Mouse (Mus musculus) adrenal gland, postnatal 36 days (tissue): Measurements from ENCODE around the gene Tango2. TPM values are rescaled to one million over a fixed set of nuclear protein-coding genes. Genes with fewer than 3 reads are reported as not detected.

Experiments
- DNase-seq, 2 experiments: peaks; one replicate each; pipeline ENCODE4 v3.0.0; 2021; ENCODE audit warnings: mixed read lengths in 1 of 2
- total RNA-seq, 2 experiments: library from RNA; stranded (reverse); gene quantifications; 2 replicates each; pipeline ENCODE4 v1.2.3; 2021

The Tango2 gene
- total RNA-seq, 2 experiments from 2014 or later, result 31.9 to 43.7 TPM

DNA sequence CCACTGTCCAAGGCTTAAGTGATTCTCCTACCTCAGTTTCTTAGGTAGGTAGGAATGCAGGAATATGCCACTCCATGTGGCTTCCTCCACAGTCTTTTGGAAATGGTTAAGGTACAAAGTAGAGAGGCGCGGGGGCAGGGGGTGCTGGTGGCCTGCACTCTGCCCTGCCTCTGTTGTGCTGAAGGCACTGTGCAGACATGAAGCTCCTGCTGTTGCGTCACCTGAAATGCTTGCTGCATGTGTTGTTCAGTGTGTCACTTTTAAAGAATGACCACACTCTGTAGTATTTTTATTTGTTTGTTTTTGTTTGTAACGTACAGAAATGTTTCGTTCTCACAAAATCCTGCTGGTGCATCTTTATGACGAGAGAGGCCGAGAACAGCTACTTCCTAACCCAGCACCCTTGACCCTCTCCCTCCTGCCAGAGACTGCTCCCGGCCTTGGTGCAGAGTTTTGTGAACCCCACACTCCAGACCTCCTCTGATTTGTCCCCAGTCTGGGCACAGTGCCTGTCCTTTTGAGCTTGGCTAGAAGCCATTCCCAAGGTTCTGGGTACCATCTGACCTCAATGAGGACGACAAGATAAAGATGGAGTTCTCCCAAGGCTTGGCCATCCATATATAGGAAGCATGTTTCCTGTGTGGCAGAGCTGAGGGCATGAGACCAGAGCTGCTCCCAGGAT lies 35.3 kb upstream of the Tango2 start:
- peak; percentile 76 to 77 for DNase-seq

DNA sequence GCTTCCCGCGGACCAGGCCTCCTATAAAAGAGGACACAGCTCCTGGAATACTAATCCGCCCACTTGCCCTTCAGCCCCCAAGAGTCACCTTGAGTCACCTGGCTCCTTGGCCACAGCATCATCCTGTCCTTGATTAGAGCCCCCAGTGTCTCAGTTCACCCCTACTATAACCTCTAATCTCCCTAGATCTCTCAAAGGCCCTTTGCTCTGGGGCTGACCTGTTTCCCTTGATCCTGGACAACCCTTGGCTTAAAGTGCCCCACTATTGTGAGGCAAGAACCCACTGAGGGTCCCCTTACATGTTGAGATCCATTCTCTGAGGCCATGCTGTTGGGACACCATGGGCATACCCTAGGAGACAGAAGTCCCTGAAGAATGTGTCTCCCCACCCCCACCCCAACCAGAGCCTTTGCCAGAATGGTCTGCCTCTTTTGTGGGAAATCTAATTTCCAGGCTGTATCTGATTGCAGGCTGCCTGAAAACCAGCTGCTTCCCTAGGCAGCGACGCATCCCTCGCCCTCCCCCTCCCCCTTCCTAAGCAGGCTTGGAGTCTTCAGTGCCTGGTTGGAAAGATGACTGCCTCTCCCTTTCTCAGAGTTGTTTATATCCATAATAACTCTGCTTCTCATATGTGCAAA lies 33.8 kb upstream of the Tango2 start:
- DNase-seq, result no peak

DNA sequence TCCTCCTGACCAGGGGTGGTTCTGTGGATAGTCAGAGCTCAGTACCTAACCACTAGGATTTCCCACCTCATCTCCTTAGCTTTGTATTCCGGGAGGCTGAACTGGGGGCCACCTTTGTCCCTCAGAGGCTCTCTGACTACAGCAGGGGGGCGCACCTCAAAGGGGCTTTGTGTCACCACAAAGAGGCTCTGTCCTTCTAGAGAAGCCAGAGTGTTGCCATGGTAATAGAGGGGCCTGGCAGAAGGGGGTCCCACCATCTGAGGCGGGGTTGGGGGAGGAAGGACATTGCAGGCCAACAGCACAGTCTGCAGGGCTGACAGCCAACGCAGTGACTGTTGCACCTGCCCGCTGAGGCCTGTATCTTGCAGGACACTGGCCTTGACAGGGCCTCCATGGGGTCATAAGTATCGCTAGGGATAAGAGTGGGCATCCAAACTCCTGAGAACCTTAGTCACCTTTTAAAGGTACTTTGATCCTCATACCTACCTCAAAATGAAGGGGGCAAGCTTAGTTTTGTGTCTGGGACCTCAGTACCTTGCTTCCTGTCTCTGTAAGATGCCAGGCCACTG lies 32.7 kb upstream of the Tango2 start:
- DNase-seq, result no peak

DNA sequence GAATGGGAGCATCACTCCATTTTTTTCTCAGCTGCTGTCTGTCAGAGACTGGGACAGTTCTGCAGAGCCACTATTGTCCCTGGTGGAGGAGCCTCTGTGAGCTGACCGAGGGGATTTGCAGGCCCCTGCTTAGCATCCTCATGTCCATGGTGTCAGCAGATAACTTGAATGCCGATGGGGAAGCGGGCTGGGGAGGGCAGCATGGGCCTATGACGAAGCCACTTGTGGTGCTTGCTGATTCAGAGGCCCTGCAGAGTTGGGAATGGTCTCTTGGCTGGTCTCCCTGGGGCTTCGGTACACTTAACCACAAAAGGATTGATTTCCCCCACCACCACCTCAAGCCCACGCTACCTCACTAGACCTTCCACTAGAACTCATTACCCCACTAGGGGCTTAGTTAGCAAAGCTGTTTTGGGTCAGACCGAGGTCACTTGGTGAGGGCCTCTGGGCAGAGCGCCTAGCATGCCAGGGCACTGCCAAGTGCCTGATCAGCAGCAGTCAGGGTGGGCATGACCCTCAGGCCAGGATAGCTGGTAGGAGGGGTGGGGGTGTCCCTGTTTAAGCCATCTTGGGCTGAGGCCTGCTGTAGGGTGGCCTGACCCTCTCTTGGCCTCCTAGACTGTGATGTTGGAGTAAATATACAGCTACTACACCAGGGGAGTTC lies 31.6 kb upstream of the Tango2 start:
- no peak for DNase-seq

DNA sequence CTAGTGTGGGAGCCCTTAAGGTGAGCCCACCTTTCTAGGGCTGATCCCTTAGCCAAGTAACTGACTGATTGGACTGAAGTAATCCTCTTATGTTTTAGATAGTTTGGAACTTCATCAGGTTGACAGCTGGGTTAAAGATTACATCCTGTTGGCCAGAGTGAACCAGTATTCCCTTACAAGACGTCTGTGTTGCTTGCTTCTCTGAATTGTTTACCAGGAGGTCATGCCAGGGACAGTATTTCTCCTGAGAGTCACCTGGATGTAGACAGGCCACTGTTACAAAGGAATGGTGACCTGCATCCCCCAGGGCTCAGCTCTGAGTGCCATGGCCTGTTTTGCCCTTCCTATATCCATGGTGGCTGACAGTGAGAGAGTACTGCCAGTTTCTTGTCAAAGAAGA lies 30.6 kb upstream of the Tango2 start:
- no peak for DNase-seq

DNA sequence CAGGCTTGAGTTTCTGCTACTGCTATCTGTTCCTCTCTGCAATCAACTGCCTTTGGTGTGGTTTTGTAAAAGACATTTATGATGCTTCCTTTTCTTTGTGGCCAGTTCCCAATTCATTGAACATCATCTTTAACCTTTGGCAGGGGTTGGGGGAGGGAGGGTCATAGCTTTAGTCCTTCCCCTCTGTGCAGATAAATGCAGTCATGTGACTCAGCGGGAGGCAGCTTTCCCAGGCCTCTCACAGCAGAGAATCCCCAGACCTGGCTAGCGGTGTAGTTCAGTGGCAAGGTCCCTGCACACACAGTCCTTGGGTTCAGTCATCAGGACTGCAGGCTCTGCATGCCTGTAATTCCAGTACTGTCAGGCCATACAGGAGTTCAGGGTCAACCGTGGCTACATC lies 29.3 kb upstream of the Tango2 start:
- DNase-seq, result peak in 1 of 2 experiments; percentile 48

DNA sequence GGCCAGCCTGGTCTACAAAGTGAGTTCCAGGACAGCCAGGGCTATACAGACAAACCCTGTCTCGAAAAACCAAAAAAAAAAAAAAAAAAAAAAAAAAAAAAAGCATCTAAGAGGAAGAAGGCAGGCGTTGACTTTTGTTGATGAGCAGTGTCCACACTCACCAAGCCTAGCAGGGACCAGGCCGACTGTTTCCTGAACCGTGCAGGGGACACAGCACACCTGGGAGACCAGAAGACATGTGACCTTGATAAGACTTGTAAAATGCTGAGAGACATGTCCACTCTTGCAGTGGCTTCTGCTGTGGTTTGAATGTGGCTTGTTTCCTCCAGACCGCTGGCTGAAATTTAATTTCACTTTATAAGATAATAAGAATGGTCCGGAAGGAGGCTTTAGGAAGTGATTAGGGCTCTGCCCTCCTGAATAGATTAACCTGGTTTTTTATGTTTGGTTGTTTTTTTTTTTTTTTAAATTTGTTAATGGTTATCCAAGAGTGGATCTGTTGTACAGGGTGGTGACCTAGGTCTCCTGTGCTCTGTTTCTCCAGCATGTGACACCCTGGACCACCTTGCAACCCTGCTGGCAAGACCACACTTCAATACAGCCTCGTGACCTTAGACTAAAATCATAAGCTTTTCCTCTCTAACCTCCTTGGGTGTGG lies 28.5 kb upstream of the Tango2 start:
- DNase-seq, result no peak

DNA sequence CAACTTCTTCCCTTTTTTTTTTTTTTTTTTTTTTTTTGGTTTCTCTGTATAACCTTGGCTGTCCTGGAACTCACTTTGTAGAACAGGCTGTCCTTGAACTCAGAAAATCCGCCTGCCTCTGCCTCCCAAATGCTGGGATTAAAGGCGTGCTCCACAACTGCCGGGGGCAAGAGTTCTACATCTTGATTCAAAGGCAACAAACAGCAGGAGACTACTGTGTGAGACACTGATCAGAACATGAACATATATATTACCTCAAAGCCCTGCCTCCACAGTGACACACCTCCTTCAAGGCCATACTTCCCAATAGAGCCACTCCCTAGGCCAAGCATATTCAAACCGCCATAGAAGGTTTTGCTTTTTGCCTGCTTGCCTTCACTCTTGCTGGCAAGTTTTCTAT lies 25.7 kb upstream of the Tango2 start:
- DNase-seq, result no peak

DNA sequence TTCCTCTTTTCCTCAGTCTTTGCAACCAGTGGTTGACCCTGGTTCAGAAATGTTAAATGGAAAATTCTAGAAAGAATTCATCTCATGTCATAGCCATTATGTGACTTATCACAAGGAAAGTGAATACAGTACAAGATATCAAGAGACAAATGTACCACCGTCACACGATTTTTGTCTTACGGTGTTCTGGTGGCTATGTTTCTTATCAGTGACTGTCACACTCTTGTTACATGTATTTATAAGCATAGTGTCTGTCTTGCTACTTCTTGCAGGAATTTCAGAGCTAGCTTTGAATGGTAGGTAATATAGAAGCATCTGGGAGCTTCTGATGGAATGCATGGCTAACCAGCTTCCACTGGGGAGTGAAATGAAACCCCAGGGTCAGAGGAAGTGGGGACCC lies 22.3 kb upstream of the Tango2 start:
- DNase-seq, result no peak

DNA sequence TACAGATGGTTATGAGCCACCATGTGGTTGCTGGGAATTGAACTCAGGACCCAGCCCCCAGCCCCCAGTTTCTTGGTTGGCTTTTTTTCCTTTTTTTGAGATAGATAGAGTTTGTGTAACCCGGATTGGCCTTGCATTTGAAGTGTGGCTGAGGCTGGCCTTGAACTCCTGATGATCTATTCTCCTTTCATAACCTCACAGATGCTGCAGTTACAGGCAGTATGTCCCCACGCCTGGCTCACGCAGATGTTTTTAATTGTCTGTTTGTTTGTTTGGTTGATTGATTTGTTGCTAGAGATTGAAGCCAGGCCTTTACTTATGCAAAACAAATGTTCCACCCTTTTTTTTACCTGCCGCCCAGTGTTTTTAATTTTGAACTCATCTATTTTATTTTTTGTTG lies 18.9 kb upstream of the Tango2 start:
- no peak for DNase-seq

DNA sequence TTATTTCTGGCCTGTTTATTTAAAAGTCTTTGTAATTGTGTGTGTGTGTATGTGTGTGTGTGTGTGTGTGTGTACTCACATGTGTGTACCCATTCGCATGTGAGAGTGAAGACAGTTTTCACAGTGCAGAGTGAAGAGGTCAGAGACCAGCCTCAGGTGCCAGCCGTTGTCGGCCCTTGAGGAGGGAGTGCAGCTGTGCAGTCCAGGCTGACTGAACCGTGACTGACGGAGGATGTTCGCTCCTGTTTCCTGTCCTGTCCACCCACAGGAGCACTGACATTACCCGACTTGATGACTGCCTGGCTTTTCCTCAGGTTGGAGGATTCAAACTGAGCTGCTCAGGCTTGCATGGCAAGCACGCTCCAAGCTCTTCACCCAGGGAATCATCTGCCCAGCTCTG lies 15.0 kb upstream of the Tango2 start:
- no peak for DNase-seq

DNA sequence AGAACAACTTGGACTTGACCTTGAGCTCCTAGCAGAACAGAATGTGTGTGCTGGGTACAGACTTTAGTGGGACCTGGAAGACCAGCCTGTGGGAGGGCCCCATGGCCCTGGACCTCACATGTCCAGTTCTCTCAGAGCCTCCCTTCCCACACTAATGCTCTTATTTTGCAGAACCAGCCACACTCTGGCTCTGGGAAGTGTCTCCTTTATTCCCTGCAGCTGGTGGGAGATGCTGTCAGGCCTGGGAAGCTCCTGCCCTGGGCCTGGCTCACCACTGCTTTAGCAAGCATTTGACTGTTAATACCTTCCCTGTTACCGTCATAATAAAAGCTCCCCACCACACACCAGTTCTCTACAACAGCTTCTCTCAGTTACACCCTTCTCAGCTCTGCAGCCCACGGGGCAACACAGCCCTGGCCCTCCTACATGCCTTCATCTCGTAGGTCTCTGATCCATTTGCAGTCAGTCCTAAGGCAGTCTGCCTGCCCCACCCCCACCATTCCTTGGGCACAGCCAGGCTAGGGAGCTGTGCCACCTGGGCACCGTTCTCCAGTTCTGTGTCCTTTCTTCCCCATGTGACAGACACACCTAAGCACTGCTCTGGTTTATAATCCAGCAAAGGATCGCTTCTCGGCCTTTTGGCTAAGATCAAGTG lies 12.4 kb upstream of the Tango2 start:
- no peak for DNase-seq

DNA sequence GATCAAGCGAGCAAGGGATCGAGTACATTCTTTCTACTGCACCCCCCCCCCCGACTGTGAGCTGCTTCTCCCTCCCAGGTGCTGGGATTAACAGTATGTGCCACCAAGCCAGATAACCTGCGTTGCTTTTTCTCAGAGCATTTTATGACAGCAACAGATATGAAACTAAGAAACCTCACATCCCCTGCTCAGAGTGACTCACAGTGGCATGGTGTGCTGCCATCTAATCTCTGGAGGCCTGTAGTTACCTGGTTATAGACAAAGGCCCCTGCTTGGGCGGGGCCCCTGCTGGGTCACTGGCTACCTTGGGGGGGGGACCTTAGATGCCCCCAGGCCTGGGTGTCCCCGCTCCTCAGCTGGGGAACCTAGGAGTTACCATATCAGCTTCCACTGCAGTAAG lies 10.1 kb upstream of the Tango2 start:
- no peak for DNase-seq

DNA sequence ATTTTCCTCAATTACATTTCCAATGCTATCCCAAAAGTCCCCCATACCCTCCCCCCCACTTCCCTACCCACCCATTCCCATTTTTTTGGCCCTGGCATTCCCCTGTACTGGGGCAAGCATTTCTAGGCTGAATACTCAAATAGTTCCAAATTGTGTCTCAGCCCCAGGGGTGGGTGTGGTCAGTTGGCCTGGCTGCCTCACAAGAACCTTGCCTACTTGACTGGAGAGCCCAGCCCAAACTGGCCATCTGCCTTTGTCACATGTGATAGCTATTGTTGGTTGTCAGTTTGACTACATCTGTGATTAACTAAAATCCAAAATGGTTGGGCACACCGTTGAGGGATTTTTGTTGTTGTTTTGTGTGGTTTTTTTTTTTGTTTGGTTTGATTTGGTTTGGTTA lies 9.1 kb upstream of the Tango2 start:
- DNase-seq, result peak in 1 of 2 experiments; percentile 27

DNA sequence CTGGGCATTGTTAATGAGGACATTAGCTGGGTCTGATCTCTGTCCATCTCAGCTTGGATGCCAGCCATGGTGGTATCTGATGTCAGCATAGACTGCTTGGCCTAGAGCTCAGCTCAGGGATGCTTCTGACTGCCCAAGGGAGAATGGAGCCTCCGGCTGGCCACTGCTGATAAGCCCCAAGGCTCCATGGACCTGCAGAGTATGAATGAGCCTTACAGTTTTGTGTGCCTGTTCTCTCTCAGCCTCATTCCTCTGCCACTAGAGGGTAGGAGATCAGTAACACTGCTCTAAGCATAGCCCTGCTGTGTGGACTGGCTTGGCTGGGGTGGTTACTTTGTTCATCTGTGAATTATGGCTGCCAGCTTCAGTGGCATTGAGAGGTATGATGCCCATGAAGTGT lies 5.2 kb upstream of the Tango2 start:
- DNase-seq, result no peak

DNA sequence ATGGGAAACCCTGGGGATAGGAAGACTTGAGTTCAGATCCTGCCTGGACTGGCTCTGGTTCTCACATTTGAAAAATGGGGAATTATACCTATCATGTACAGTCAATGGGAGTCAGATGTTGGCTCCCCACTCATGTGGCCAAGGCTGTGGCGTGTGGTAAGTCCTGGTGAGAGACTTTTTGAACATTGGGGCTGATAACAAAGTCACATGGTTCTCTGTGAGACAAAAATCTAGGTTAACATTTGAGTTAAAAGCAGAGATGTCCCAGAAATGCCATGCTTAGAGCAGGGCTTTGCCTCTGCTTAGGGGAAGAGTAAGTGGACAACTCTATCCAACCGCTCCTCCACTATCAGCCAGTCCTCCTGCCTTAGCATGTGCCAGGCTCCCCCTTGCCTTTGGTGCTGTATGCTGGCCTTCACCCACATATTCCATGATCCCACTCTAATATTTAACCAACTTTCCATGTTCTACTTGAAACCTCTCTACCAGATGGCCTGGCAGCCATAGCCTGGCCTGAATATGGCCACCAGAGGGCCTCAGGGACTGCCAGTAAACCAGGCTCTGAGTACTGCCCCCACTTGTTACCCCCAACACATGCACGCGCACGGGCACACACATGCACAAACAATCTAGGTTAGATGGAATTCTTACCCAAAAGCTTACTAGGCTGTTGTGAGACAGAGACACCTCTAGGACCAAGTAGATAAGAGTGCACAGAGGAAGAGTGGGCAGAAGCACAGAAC lies 3.6 kb upstream of the Tango2 start:
- DNase-seq, result peak; percentile 61 to 70

DNA sequence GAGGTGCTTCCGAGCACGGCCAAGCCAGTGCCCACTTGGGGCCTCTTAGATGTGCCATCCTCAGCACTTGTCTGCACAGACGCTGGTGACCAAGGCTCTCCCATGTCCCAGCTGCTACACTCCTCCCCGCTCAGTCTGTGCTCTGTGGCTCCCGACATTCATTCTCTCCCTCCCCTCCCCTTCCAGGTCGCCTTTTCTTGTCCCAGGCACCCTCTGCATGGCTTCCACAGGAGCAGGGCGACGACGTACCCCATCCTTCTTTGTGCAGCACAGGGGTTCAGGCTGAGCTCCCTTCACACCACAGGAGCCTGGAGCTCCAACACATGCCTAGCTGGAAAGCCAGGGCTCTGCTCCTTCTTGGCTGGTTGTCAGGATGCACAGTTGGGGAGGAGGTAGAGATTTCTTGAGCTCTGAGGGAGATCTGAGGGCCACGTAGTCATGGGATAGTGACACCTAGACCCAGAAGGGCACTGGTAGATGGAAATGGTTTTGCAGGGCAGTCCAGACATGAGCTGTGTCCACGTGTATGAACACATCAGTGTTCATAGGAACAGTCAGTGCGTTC lies 1.9 kb upstream of the Tango2 start:
- no peak for DNase-seq

DNA sequence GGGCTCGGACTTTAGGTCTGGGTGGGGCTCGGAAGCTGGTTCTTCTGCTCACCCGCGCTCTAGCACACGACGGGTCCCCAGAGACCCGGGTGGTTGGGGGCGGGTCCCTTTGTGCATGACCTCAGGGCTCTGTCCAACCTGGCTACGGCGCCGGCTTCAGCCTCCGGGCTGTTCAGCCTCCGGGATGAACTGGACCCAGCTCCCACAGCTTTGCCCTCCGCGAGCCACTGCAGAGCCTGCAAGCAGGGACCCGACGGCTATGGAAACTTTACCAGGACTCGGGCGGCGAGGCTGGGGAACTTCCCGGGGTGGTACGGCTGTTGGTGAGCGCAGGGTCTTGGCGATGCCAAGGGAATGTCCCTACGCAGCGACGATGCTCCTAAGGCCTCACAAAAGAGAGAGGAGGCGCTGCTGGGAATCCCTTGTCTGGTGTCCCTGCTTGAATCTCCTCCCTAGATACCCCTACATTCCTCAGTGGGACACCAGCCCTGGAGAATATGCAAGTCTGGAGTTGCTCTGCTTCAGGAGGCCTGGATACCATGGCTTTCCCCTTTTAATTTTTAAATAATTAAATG lies 785 bp upstream of the Tango2 start:
- peak; percentile 37 to 63 for DNase-seq

DNA sequence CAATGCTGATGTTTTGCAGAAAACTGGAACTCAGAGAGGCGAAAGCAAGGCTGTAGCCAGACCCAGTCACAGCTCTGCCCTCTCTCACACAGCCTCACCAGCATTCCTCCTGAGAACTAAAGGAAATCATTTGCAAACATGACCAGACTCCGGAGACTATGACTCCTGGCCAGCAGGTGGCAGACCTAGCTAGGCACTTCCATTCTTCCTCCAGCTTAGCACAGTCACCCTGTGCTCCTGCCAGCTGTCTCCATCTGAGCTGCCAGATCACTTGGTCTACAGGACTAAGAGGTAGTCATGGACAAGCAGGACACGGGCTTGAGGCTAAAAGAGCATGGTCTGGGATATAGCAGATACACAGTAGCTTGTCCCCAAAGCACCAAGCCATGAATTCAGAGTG lies 2.7 kb downstream of the Tango2 start:
- DNase-seq, result peak; percentile 90 to 91

DNA sequence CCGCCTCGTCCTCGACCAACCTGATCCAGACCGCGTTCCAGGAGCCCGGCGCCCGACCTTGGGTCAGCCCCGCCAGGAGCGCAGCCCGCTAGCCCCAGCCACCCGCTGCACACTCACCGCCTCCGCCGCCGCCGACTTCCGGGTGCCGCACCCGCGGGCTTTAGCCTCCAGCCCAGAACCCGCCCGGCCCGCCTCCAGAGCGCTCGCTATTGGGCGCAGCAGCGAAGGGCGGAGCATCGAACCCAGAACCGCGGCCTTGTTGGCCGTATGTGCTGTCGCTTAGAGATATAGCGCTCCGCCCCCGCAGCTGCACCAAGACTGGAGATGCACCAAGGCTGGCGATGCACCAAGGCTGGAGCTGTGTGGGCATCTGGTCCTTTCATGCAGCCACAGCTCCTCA lies 4.1 kb downstream of the Tango2 start:
- DNase-seq, result peak; percentile 99
